Mouse (Mus musculus) neural tube, embryonic 15.5 days (tissue): ENCODE results near the gene Slc25a39. TPM values are rescaled to one million over a fixed set of nuclear protein-coding genes. Genes with fewer than 3 reads are reported as not detected.

ENCODE experiments used
- ATAC-seq: fragments of 200-750 bp; cut with Nextera tagmentation; 2 replicates; pipeline ENCODE4 v1.8.0; 2017; ENCODE audit warnings: mild to moderate bottlenecking, moderate TSS enrichment, moderate library complexity; ENCODE audit not compliant: low FRiP score
- H3K27ac ChIP-seq: fragments of 300-500 bp; sonication (generic); replicated peaks from 2 replicates; pipeline ENCODE4 v1.5.1; 2015; ENCODE audit warnings: mild to moderate bottlenecking, inconsistent platforms
- H3K27me3 ChIP-seq: fragments of 300-500 bp; sonication (generic); replicated peaks from 2 replicates; pipeline ENCODE4 v1.6.1; 2015; ENCODE audit warnings: inconsistent platforms
- H3K36me3 ChIP-seq: fragments of 300-500 bp; sonication (generic); 2 replicates; pipeline ENCODE4 v1.6.1; 2015; ENCODE audit warnings: inconsistent platforms
- H3K4me1 ChIP-seq: fragments of 300-500 bp; sonication (generic); 2 replicates; pipeline ENCODE4 v1.6.1; 2015; ENCODE audit warnings: inconsistent platforms
- H3K4me2 ChIP-seq: fragments of 300-500 bp; sonication (generic); 2 replicates; pipeline ENCODE4 v1.6.1; 2015; ENCODE audit warnings: inconsistent platforms, mild to moderate bottlenecking, moderate library complexity
- H3K4me3 ChIP-seq: fragments of 300-500 bp; sonication (generic); replicated peaks from 2 replicates; pipeline ENCODE4 v1.5.1; 2015; ENCODE audit warnings: mild to moderate bottlenecking, inconsistent platforms
- H3K9ac ChIP-seq: fragments of 300-500 bp; sonication (generic); replicated peaks from 2 replicates; pipeline ENCODE4 v1.6.1; 2015; ENCODE audit warnings: mild to moderate bottlenecking, inconsistent platforms
- H3K9me3 ChIP-seq: fragments of 300-500 bp; sonication (generic); replicated peaks from 2 replicates; pipeline ENCODE4 v1.6.1; 2016; ENCODE audit warnings: inconsistent platforms
- WGBS: fragments of 180-500 bp; shearing (Covaris S2); methylation state at CpG from one replicate; pipeline ENCODE4 v1.1.7; 2015; ENCODE audit warnings: mixed read lengths; 5-methylcytosine and 5-hydroxymethylcytosine counted together
- polyA plus RNA-seq: library from polyadenylated mRNA; unstranded; fragments of >200 nt; fragmentation: Nextera tagmentation; extraction: Ambion mirVana; gene quantifications from 2 replicates; pipeline ENCODE4 v1.2.1, GENCODE M21; 2015

Gene Slc25a39
- polyA plus RNA-seq, 1 experiment from 2014 or later, result 161 TPM

- Histone ChIP-seq H3K4me1 (peaks cover 43% of the 10 kb centered on the region), H3K27ac (no peak overlapping the region), H3K4me2 (peak overlapping the region; percentile 87), H3K36me3 (peaks cover 42% of the 10 kb centered on the region), H3K9ac (no peak overlapping the region), H3K4me3 (no peak overlapping the region), H3K27me3 (no peaks in the 10 kb centered on the region), H3K9me3 (no peaks in the 10 kb centered on the region)
- 80% methylated on average over 3 of the region's 3 CpGs for WGBS
- ATAC-seq, result no peak
Observed at GRCm38 (mm10) chr11:102444321-102444720, 36.6 kb upstream of the Slc25a39 start.

- Histone ChIP-seq H3K4me3 (no peak overlapping the region), H3K4me1 (peaks cover 48% of the 10 kb centered on the region), H3K36me3 (peaks cover 48% of the 10 kb centered on the region)
Observed at GRCm38 (mm10) chr11:102443740-102444139, 36.0 kb upstream of the Slc25a39 start.

GRCm38 (mm10) chr11:102442089-102442488, 34.3 kb upstream of the Slc25a39 start:
- H3K27me3 ChIP-seq, result no peaks in the 10 kb centered on the region
- no peak overlapping the region for H3K9ac ChIP-seq
- H3K4me3 ChIP-seq, result no peak overlapping the region
- no peak for ATAC-seq
- peaks cover 53% of the 10 kb centered on the region for H3K36me3 ChIP-seq
- no peaks in the 10 kb centered on the region for H3K9me3 ChIP-seq
- no peak overlapping the region for H3K4me2 ChIP-seq
- peaks cover 52% of the 10 kb centered on the region for H3K4me1 ChIP-seq
- WGBS, result 68% methylated on average over 6 of the region's 6 CpGs
- H3K27ac ChIP-seq, result no peak overlapping the region

More at GRCm38 (mm10) chr11:102443740-102444139, 36.0 kb upstream of the Slc25a39 start:
- Histone ChIP-seq H3K4me2 (no peak overlapping the region), H3K9me3 (no peaks in the 10 kb centered on the region), H3K27me3 (no peaks in the 10 kb centered on the region), H3K9ac (no peak overlapping the region), H3K27ac (no peak overlapping the region)
- no peak for ATAC-seq
- 63% methylated on average over 12 of the region's 12 CpGs for WGBS

GRCm38 (mm10) chr11:102441434-102441833, 33.7 kb upstream of the Slc25a39 start:
- H3K9ac ChIP-seq, result no peak overlapping the region
- no peaks in the 10 kb centered on the region for H3K27me3 ChIP-seq
- H3K27ac ChIP-seq, result no peak overlapping the region
- peaks cover 58% of the 10 kb centered on the region for H3K36me3 ChIP-seq
- no peak overlapping the region for H3K4me3 ChIP-seq
- no peaks in the 10 kb centered on the region for H3K9me3 ChIP-seq
- no peak overlapping the region for H3K4me2 ChIP-seq
- ATAC-seq, result no peak
- 78% methylated on average over 3 of the region's 3 CpGs for WGBS
- H3K4me1 ChIP-seq, result peaks cover 54% of the 10 kb centered on the region

- 81% methylated on average over 8 of the region's 8 CpGs for WGBS
Observed at GRCm38 (mm10) chr11:102440255-102440654, 32.5 kb upstream of the Slc25a39 start.

GRCm38 (mm10) chr11:102439093-102440082, 31.6 kb upstream of the Slc25a39 start:
- no peaks in the 10 kb centered on the region for H3K27me3 ChIP-seq
- H3K4me1 ChIP-seq, result peaks cover 40% of the 10 kb centered on the region
- H3K4me3 ChIP-seq, result no peak overlapping the region
- 73% methylated on average over 14 of the region's 14 CpGs for WGBS
- H3K36me3 ChIP-seq, result peaks cover 77% of the 10 kb centered on the region
- no peak for ATAC-seq
- H3K9me3 ChIP-seq, result no peaks in the 10 kb centered on the region
- H3K4me2 ChIP-seq, result no peak overlapping the region
- H3K27ac ChIP-seq, result no peak overlapping the region
- no peak overlapping the region for H3K9ac ChIP-seq

More at GRCm38 (mm10) chr11:102440255-102440654, 32.5 kb upstream of the Slc25a39 start:
- peaks cover 69% of the 10 kb centered on the region for H3K36me3 ChIP-seq
- H3K9ac ChIP-seq, result no peak overlapping the region
- no peak for ATAC-seq
- no peak overlapping the region for H3K27ac ChIP-seq
- H3K9me3 ChIP-seq, result no peaks in the 10 kb centered on the region
- H3K4me3 ChIP-seq, result no peak overlapping the region
- H3K27me3 ChIP-seq, result no peaks in the 10 kb centered on the region
- no peak overlapping the region for H3K4me2 ChIP-seq
- peaks cover 46% of the 10 kb centered on the region for H3K4me1 ChIP-seq

- Histone ChIP-seq H3K4me1 (peaks cover 40% of the 10 kb centered on the region), H3K4me3 (peak overlapping the region; percentile 33), H3K27me3 (no peaks in the 10 kb centered on the region), H3K9me3 (no peaks in the 10 kb centered on the region), H3K27ac (peak overlapping the region; percentile 38), H3K9ac (peak overlapping the region; percentile 43; the same call in 1 of the 2 replicates), H3K36me3 (peaks cover 76% of the 10 kb centered on the region), H3K4me2 (peak overlapping the region; percentile 57)
- 0 out of 2 replicates have a peak, but pooled peaks have one; percentile 9 for ATAC-seq
- WGBS, result 10% methylated on average over 77 of the region's 77 CpGs
Observed at GRCm38 (mm10) chr11:102438212-102439092, 30.7 kb upstream of the Slc25a39 start.

- H3K27ac ChIP-seq, result peak overlapping the region; percentile 38; the same call in 1 of the 2 replicates
- no peaks in the 10 kb centered on the region for H3K9me3 ChIP-seq
- WGBS, result 4% methylated on average over 81 of the region's 87 CpGs
- peak overlapping the region; percentile 57 for H3K4me2 ChIP-seq
- ATAC-seq, result peak; percentile 15; the same call in 1 of the 2 replicates
- H3K4me3 ChIP-seq, result peak overlapping the region; percentile 33
- peaks cover 72% of the 10 kb centered on the region for H3K36me3 ChIP-seq
- H3K27me3 ChIP-seq, result no peaks in the 10 kb centered on the region
- H3K4me1 ChIP-seq, result peaks cover 47% of the 10 kb centered on the region
- peak overlapping the region; percentile 43 for H3K9ac ChIP-seq
Observed at GRCm38 (mm10) chr11:102437120-102438061, 29.6 kb upstream of the Slc25a39 start.

GRCm38 (mm10) chr11:102436471-102436790, 28.7 kb upstream of the Slc25a39 start:
- H3K4me1 ChIP-seq, result peaks cover 55% of the 10 kb centered on the region
- no peaks in the 10 kb centered on the region for H3K9me3 ChIP-seq
- H3K27ac ChIP-seq, result no peak overlapping the region
- peaks cover 65% of the 10 kb centered on the region for H3K36me3 ChIP-seq
- no peak overlapping the region for H3K4me2 ChIP-seq
- no peak overlapping the region for H3K9ac ChIP-seq
- no peak overlapping the region for H3K4me3 ChIP-seq
- WGBS, result 89% methylated on average over 10 of the region's 10 CpGs
- H3K27me3 ChIP-seq, result no peaks in the 10 kb centered on the region
- no peak for ATAC-seq

GRCm38 (mm10) chr11:102435754-102436470, 28.2 kb upstream of the Slc25a39 start:
- peaks cover 59% of the 10 kb centered on the region for H3K36me3 ChIP-seq
- 85% methylated on average over 18 of the region's 18 CpGs for WGBS
- H3K4me1 ChIP-seq, result peaks cover 60% of the 10 kb centered on the region

More at GRCm38 (mm10) chr11:102435754-102436470, 28.2 kb upstream of the Slc25a39 start:
- Histone ChIP-seq H3K4me2 (no peak overlapping the region), H3K4me3 (no peak overlapping the region), H3K27me3 (no peaks in the 10 kb centered on the region), H3K27ac (no peak overlapping the region), H3K9me3 (no peaks in the 10 kb centered on the region), H3K9ac (no peak overlapping the region)
- ATAC-seq, result no peak
